Mouse (Mus musculus) forebrain, embryonic 12.5 days (tissue): ENCODE data around the gene Tenm3. TPM values are rescaled to one million over a fixed set of nuclear protein-coding genes. Genes with fewer than 3 reads are reported as not detected.

Experiments
- ATAC-seq: fragments of 200-750 bp; cut with Nextera tagmentation; 2 replicates; pipeline ENCODE4 v1.8.0; 2017; ENCODE audit warnings: moderate TSS enrichment; ENCODE audit not compliant: low FRiP score
- H3K27ac ChIP-seq: fragments of 300-500 bp; sonication (generic); 2 replicates; pipeline ENCODE4 v1.5.1; 2016; ENCODE audit warnings: mild to moderate bottlenecking
- H3K27me3 ChIP-seq: fragments of 300-500 bp; sonication (generic); 2 replicates; pipeline ENCODE4 v1.6.1; 2016; ENCODE audit warnings: mild to moderate bottlenecking
- H3K36me3 ChIP-seq: fragments of 300-500 bp; sonication (generic); replicated peaks from 2 replicates; pipeline ENCODE4 v1.6.1; 2016; ENCODE audit warnings: mild to moderate bottlenecking
- H3K4me1 ChIP-seq: fragments of 300-500 bp; sonication (generic); 2 replicates; pipeline ENCODE4 v1.6.1; 2016
- H3K4me2 ChIP-seq: fragments of 300-500 bp; sonication (generic); 2 replicates; pipeline ENCODE4 v1.6.1; 2016; ENCODE audit warnings: mild to moderate bottlenecking, moderate library complexity
- H3K4me3 ChIP-seq: fragments of 300-500 bp; sonication (generic); replicated peaks from 2 replicates; pipeline ENCODE4 v1.5.1; 2016; ENCODE audit warnings: mild to moderate bottlenecking
- H3K9ac ChIP-seq: fragments of 300-500 bp; sonication (generic); 2 replicates; pipeline ENCODE4 v1.6.1; 2016; ENCODE audit warnings: mild to moderate bottlenecking
- H3K9me3 ChIP-seq: fragments of 300-500 bp; sonication (generic); 2 replicates; pipeline ENCODE4 v1.6.1; 2016
- WGBS: fragments of 180-500 bp; shearing (Covaris S2); methylation state at CpG from one replicate; pipeline ENCODE4 v1.1.7; 2016; 5-methylcytosine and 5-hydroxymethylcytosine counted together
- polyA plus RNA-seq: library from polyadenylated mRNA; unstranded; fragments of >200 nt; fragmentation: Nextera tagmentation; extraction: Ambion mirVana; gene quantifications from 2 replicates; pipeline ENCODE4 v1.2.1, GENCODE M21; 2016

The Tenm3 gene
- polyA plus RNA-seq, 1 experiment from 2014 or later, result 42.0 TPM

GRCm38 (mm10) chr8:48322240-48322639 lies 521.5 kb downstream of the Tenm3 start:
- Histone ChIP-seq H3K4me3 (no peak overlapping the region), H3K4me1 (peaks cover 13% of the 10 kb centered on the region; the same call in 1 of the 2 replicates), H3K4me2 (no peak overlapping the region), H3K36me3 (no peaks in the 10 kb centered on the region), H3K27ac (peak overlapping the region; percentile 42; the same call in 1 of the 2 replicates), H3K27me3 (no peaks in the 10 kb centered on the region), H3K9me3 (no peaks in the 10 kb centered on the region), H3K9ac (no peak overlapping the region)
- no peak for ATAC-seq
- 92% methylated on average over 6 of the region's 6 CpGs for WGBS

- Histone ChIP-seq H3K9me3 (no peaks in the 10 kb centered on the region), H3K27me3 (no peaks in the 10 kb centered on the region), H3K27ac (no peak overlapping the region), H3K4me1 (peaks cover 13% of the 10 kb centered on the region; the same call in 1 of the 2 replicates), H3K4me2 (no peak overlapping the region), H3K9ac (no peak overlapping the region), H3K36me3 (no peaks in the 10 kb centered on the region), H3K4me3 (no peak overlapping the region)
- 90% methylated on average over 3 of the region's 3 CpGs for WGBS
- ATAC-seq, result no peak
Observed at GRCm38 (mm10) chr8:48319674-48320073, 524.1 kb downstream of the Tenm3 start.

GRCm38 (mm10) chr8:48317498-48317897 lies 526.3 kb downstream of the Tenm3 start:
- WGBS, result 93% methylated on average over 10 of the region's 10 CpGs
- no peaks in the 10 kb centered on the region for H3K9me3 ChIP-seq
- no peak overlapping the region for H3K9ac ChIP-seq
- no peak overlapping the region for H3K4me3 ChIP-seq
- no peak overlapping the region for H3K4me2 ChIP-seq
- no peak overlapping the region for H3K27ac ChIP-seq
- no peak for ATAC-seq
- peaks cover under 1% of the 10 kb centered on the region; the same call in 1 of the 2 replicates for H3K4me1 ChIP-seq
- H3K36me3 ChIP-seq, result no peaks in the 10 kb centered on the region
- no peaks in the 10 kb centered on the region for H3K27me3 ChIP-seq

- Histone ChIP-seq H3K9ac (no peak overlapping the region), H3K4me1 (peaks cover 11% of the 10 kb centered on the region), H3K4me3 (no peak overlapping the region), H3K36me3 (no peaks in the 10 kb centered on the region), H3K27me3 (no peaks in the 10 kb centered on the region), H3K27ac (no peak overlapping the region), H3K9me3 (no peaks in the 10 kb centered on the region), H3K4me2 (no peak overlapping the region)
- no peak for ATAC-seq
- WGBS, result 85% methylated on average over 8 of the region's 8 CpGs
Observed at GRCm38 (mm10) chr8:48315605-48316004, 528.1 kb downstream of the Tenm3 start.

- peaks cover 27% of the 10 kb centered on the region for H3K4me1 ChIP-seq
- no peak overlapping the region for H3K4me3 ChIP-seq
- 71% methylated on average over 5 of the region's 5 CpGs for WGBS
- H3K4me2 ChIP-seq, result no peak overlapping the region
- H3K9me3 ChIP-seq, result no peaks in the 10 kb centered on the region
- H3K27ac ChIP-seq, result no peak overlapping the region
- 0 out of 2 replicates have a peak, but pooled peaks have one; percentile 49 for ATAC-seq
- H3K9ac ChIP-seq, result no peak overlapping the region
- no peaks in the 10 kb centered on the region for H3K36me3 ChIP-seq
- H3K27me3 ChIP-seq, result no peaks in the 10 kb centered on the region
Observed at GRCm38 (mm10) chr8:48313985-48314368, 529.8 kb downstream of the Tenm3 start.

GRCm38 (mm10) chr8:48313210-48313984 lies 530.4 kb downstream of the Tenm3 start:
- Histone ChIP-seq H3K9me3 (no peaks in the 10 kb centered on the region), H3K36me3 (no peaks in the 10 kb centered on the region), H3K27me3 (no peaks in the 10 kb centered on the region), H3K9ac (no peak overlapping the region), H3K4me1 (peaks cover 32% of the 10 kb centered on the region), H3K4me3 (no peak overlapping the region), H3K4me2 (no peak overlapping the region), H3K27ac (no peak overlapping the region)
- 79% methylated on average over 11 of the region's 11 CpGs for WGBS
- no peak for ATAC-seq

- no peak for ATAC-seq
- peaks cover 32% of the 10 kb centered on the region for H3K4me1 ChIP-seq
- 78% methylated on average over 3 of the region's 3 CpGs for WGBS
Observed at GRCm38 (mm10) chr8:48311706-48312105, 532.0 kb downstream of the Tenm3 start.

GRCm38 (mm10) chr8:48310240-48310849 lies 533.4 kb downstream of the Tenm3 start:
- peaks cover 6% of the 10 kb centered on the region for H3K36me3 ChIP-seq
- H3K27me3 ChIP-seq, result no peaks in the 10 kb centered on the region
- no peaks in the 10 kb centered on the region for H3K9me3 ChIP-seq
- no peak overlapping the region for H3K4me3 ChIP-seq
- 28% methylated on average over 10 of the region's 10 CpGs for WGBS
- H3K9ac ChIP-seq, result no peak overlapping the region
- peak overlapping the region; percentile 10; the same call in 1 of the 2 replicates for H3K27ac ChIP-seq
- peak; percentile 37; the same call in 1 of the 2 replicates for ATAC-seq
- peaks cover 32% of the 10 kb centered on the region for H3K4me1 ChIP-seq
- no peak overlapping the region for H3K4me2 ChIP-seq

More at GRCm38 (mm10) chr8:48311706-48312105, 532.0 kb downstream of the Tenm3 start:
- Histone ChIP-seq H3K4me3 (no peak overlapping the region), H3K27me3 (no peaks in the 10 kb centered on the region), H3K9me3 (no peaks in the 10 kb centered on the region), H3K9ac (no peak overlapping the region), H3K27ac (no peak overlapping the region), H3K36me3 (peaks cover 6% of the 10 kb centered on the region), H3K4me2 (no peak overlapping the region)

- H3K9me3 ChIP-seq, result no peaks in the 10 kb centered on the region
- no peak overlapping the region for H3K9ac ChIP-seq
- H3K27ac ChIP-seq, result 0 out of 2 replicates have a peak overlapping the region, but pooled peaks have one; percentile 53
- H3K4me1 ChIP-seq, result peaks cover 32% of the 10 kb centered on the region
- peaks cover 6% of the 10 kb centered on the region for H3K36me3 ChIP-seq
- 42% methylated on average over 16 of the region's 16 CpGs for WGBS
- H3K27me3 ChIP-seq, result no peaks in the 10 kb centered on the region
- H3K4me2 ChIP-seq, result no peak overlapping the region
- ATAC-seq, result peak; percentile 39; the same call in 1 of the 2 replicates
- no peak overlapping the region for H3K4me3 ChIP-seq
Observed at GRCm38 (mm10) chr8:48309191-48309987, 534.4 kb downstream of the Tenm3 start.

- no peaks in the 10 kb centered on the region for H3K9me3 ChIP-seq
- no peak overlapping the region for H3K9ac ChIP-seq
- no peak overlapping the region for H3K27ac ChIP-seq
- H3K36me3 ChIP-seq, result peaks cover 10% of the 10 kb centered on the region
- no peak overlapping the region for H3K4me3 ChIP-seq
- H3K4me1 ChIP-seq, result peaks cover 7% of the 10 kb centered on the region
- WGBS, result 88% methylated on average over 7 of the region's 7 CpGs
- H3K27me3 ChIP-seq, result no peaks in the 10 kb centered on the region
- no peak overlapping the region for H3K4me2 ChIP-seq
- ATAC-seq, result no peak
Observed at GRCm38 (mm10) chr8:48304224-48304623, 539.5 kb downstream of the Tenm3 start.

GRCm38 (mm10) chr8:48300613-48301037 lies 543.1 kb downstream of the Tenm3 start:
- H3K27ac ChIP-seq, result no peak overlapping the region
- H3K4me2 ChIP-seq, result no peak overlapping the region
- ATAC-seq, result 0 out of 2 replicates have a peak, but pooled peaks have one; percentile 27

GRCm38 (mm10) chr8:48300061-48300460 lies 543.7 kb downstream of the Tenm3 start:
- Histone ChIP-seq H3K4me3 (no peak overlapping the region), H3K36me3 (peaks cover 41% of the 10 kb centered on the region), H3K9ac (no peak overlapping the region), H3K27me3 (no peaks in the 10 kb centered on the region), H3K9me3 (no peaks in the 10 kb centered on the region), H3K4me2 (no peak overlapping the region), H3K4me1 (no peaks in the 10 kb centered on the region), H3K27ac (no peak overlapping the region)
- WGBS, result 72% methylated on average over 8 of the region's 8 CpGs
- ATAC-seq, result no peak

More at GRCm38 (mm10) chr8:48300613-48301037, 543.1 kb downstream of the Tenm3 start:
- H3K27me3 ChIP-seq, result no peaks in the 10 kb centered on the region
- H3K4me3 ChIP-seq, result no peak overlapping the region
- WGBS, result 78% methylated on average over 12 of the region's 12 CpGs
- H3K9me3 ChIP-seq, result no peaks in the 10 kb centered on the region
- H3K36me3 ChIP-seq, result peaks cover 36% of the 10 kb centered on the region
- no peak overlapping the region for H3K9ac ChIP-seq
- H3K4me1 ChIP-seq, result no peaks in the 10 kb centered on the region
